ENCODE assay signal across 8 mouse cellular contexts in the genomic region with DNA sequence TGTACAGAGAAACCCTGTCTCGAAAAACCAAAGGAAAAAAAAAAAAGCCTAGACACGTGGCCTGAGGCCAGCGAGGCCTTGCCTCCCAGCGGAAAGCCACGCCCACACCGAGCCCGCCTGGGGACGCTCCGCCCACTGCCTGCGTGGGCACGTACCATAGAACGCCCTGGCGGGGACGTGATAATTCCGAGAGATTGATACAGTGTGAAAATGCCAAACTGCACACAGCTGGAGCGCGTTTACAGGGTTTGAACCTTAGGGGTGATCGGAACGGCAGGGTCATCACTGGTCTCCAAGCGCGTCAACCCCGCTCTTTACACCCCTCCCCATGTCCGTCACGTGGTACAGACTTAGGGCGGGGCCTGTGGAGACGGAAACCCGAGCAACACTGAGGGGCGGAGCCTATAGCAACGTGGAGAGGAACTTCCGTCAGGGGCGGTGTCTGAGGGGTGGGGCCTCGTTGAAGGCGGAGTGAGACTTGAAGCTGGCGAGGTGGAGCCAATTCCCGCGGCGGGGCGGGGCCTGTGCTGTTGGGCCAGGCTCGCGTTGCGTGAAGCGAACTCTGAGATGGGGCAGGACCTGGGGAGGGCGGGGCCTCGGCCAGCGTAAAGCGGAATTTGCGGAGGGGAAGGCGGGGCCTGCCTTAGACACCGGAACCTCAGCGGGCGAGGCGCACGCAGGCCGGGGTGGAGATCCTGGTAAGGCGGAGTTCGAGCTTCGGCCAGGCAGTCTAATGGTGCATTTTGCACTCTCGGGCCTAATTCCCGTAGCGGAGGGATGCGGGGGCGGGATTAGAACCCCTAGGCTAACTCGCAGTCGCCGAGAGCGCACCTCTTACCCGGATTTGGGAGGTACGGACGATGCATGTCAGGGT. TPM values are rescaled to one million over a fixed set of nuclear protein-coding genes. Genes with fewer than 3 reads are reported as not detected.
DNase-seq lines count a peak whose midpoint lies in the region; ATAC-seq and TF ChIP-seq lines count a peak whose summit lies in the region.

TSS of gene Brat1 (plus strand) at position 634 of the 874 bp plus-strand sequence.

- TF ChIP-seq POLR2A in testis, adult 2 months (IDR thresholded peaks at IDR 0.05; ENCODE audit: control insufficient read depth, low read depth, low read length) = peak; percentile 78

- peak; percentile 100 for DNase-seq in c-Kit-positive CD71-positive TER-119-positive erythroid progenitor cells, embryonic 14.5 days (ENCODE audit: low spot score)
- peak; percentile 100 for DNase-seq in heart, postnatal 0 days (ENCODE audit: low spot score)
- peak; percentile 100 for DNase-seq in kidney, postnatal 4 days

- H3K9me3 ChIP-seq in E14TG2a.4 (ENCODE audit: low read length) = no peaks in the 10 kb centered on the region
- H3K9me3 ChIP-seq in forebrain, embryonic 12.5 days = no peaks in the 10 kb centered on the region
- H3K9me3 ChIP-seq in heart, postnatal 0 days (replicated peaks; ENCODE audit: control insufficient read depth, low read length) = no peaks in the 10 kb centered on the region
- H3K9me3 ChIP-seq in liver, embryonic 16.5 days (replicated peaks; ENCODE audit: control insufficient read depth, low read length) = no peaks in the 10 kb centered on the region
- H3K9me3 ChIP-seq in neural tube, embryonic 13.5 days = no peaks in the 10 kb centered on the region

- peak; percentile 92 for ATAC-seq in forebrain, embryonic 12.5 days (ENCODE audit: low FRiP score)
- peak; percentile 93 for ATAC-seq in heart, postnatal 0 days (ENCODE audit: insufficient read depth, low read depth)
- ATAC-seq in liver, embryonic 16.5 days (ENCODE audit: low read depth) = peak; percentile 89
- peak; percentile 94 for ATAC-seq in neural tube, embryonic 13.5 days (ENCODE audit: low read depth)

- H3K9ac ChIP-seq in forebrain, embryonic 12.5 days = peak within 1 kb of the TSS; percentile 69
- H3K9ac ChIP-seq in heart, postnatal 0 days (replicated peaks; ENCODE audit: low read depth, low read length) = peak within 1 kb of the TSS; percentile 79
- H3K9ac ChIP-seq in liver, embryonic 16.5 days (ENCODE audit: low read depth, low read length) = peak within 1 kb of the TSS; percentile 69
- peak within 1 kb of the TSS; percentile 87 for H3K9ac ChIP-seq in neural tube, embryonic 13.5 days

- H3K4me1 ChIP-seq in E14TG2a.4 (replicated peaks; ENCODE audit: low read depth, low read length) = peaks cover 53% of the 10 kb centered on the region
- H3K4me1 ChIP-seq in forebrain, embryonic 12.5 days = peaks cover 35% of the 10 kb centered on the region
- H3K4me1 ChIP-seq in heart, postnatal 0 days (ENCODE audit: control insufficient read depth, insufficient read depth) = peaks cover 16% of the 10 kb centered on the region
- peaks cover 44% of the 10 kb centered on the region for H3K4me1 ChIP-seq in liver, embryonic 16.5 days (ENCODE audit: control insufficient read depth, low read depth, low read length)
- H3K4me1 ChIP-seq in neural tube, embryonic 13.5 days (replicated peaks) = peaks cover 54% of the 10 kb centered on the region
- H3K4me1 ChIP-seq in testis, adult 2 months (ENCODE audit: control insufficient read depth, insufficient read depth, low read length) = peaks cover 22% of the 10 kb centered on the region

- peak within 1 kb of the TSS; percentile 87 for H3K27ac ChIP-seq in forebrain, embryonic 12.5 days
- H3K27ac ChIP-seq in heart, postnatal 0 days (ENCODE audit: low read depth) = peak within 1 kb of the TSS; percentile 80
- peak within 1 kb of the TSS; percentile 91 for H3K27ac ChIP-seq in liver, embryonic 16.5 days (ENCODE audit: low read length)
- peak within 1 kb of the TSS; percentile 89 for H3K27ac ChIP-seq in neural tube, embryonic 13.5 days (replicated peaks)
- peak within 1 kb of the TSS; percentile 99 for H3K27ac ChIP-seq in testis, adult 2 months (ENCODE audit: control insufficient read depth, insufficient read depth, low read depth, low read length)

- H3K27me3 ChIP-seq in E14TG2a.4 (ENCODE audit: insufficient read depth, low read length) = peaks cover 7% of the 10 kb centered on the region; the same call in 1 of the 2 replicates
- H3K27me3 ChIP-seq in forebrain, embryonic 12.5 days = no peaks in the 10 kb centered on the region
- H3K27me3 ChIP-seq in heart, postnatal 0 days (ENCODE audit: control insufficient read depth, insufficient read depth, low read length) = no peaks in the 10 kb centered on the region
- no peaks in the 10 kb centered on the region for H3K27me3 ChIP-seq in liver, embryonic 16.5 days (ENCODE audit: control insufficient read depth, insufficient read depth, low read depth, low read length)
- no peaks in the 10 kb centered on the region for H3K27me3 ChIP-seq in neural tube, embryonic 13.5 days
- H3K27me3 ChIP-seq in testis, adult 2 months (ENCODE audit: control insufficient read depth, insufficient read depth, low read length) = no peaks in the 10 kb centered on the region

- H3K36me3 ChIP-seq in E14TG2a.4 (ENCODE audit: insufficient read depth, low read length) = peaks cover 31% of the 10 kb centered on the region
- H3K36me3 ChIP-seq in forebrain, embryonic 12.5 days (replicated peaks) = peaks cover 6% of the 10 kb centered on the region; the same call in 1 of the 2 replicates
- peaks cover 12% of the 10 kb centered on the region; the same call in 1 of the 2 replicates for H3K36me3 ChIP-seq in heart, postnatal 0 days (replicated peaks; ENCODE audit: control insufficient read depth, insufficient read depth, low read length)
- 0 out of 2 replicates have a peak, but pooled peaks cover 2% of the 10 kb centered on the region for H3K36me3 ChIP-seq in liver, embryonic 16.5 days (ENCODE audit: control insufficient read depth, insufficient read depth)
- peaks cover 18% of the 10 kb centered on the region for H3K36me3 ChIP-seq in neural tube, embryonic 13.5 days
- H3K36me3 ChIP-seq in testis, adult 2 months (ENCODE audit: control insufficient read depth, insufficient read depth, low read length) = no peaks in the 10 kb centered on the region

- H3K4me2 ChIP-seq in forebrain, embryonic 12.5 days = peak within 1 kb of the TSS; percentile 78
- H3K4me2 ChIP-seq in heart, postnatal 0 days (ENCODE audit: low read depth, low read length) = peak within 1 kb of the TSS; percentile 81
- peak within 1 kb of the TSS; percentile 85 for H3K4me2 ChIP-seq in liver, embryonic 16.5 days (ENCODE audit: low read depth, low read length)
- peak within 1 kb of the TSS; percentile 87 for H3K4me2 ChIP-seq in neural tube, embryonic 13.5 days

- TF ChIP-seq EP300 in heart, postnatal 0 days (IDR thresholded peaks at IDR 0.05; ENCODE audit: low read depth) = peak; percentile 13; the same call in 1 of the 2 replicates

- H3K4me3 ChIP-seq in E14TG2a.4 (replicated peaks; ENCODE audit: low read length) = peak within 1 kb of the TSS; percentile 94
- H3K4me3 ChIP-seq in forebrain, embryonic 12.5 days (replicated peaks) = peak within 1 kb of the TSS; percentile 62
- H3K4me3 ChIP-seq in heart, postnatal 0 days (ENCODE audit: low read depth, low read length) = peak within 1 kb of the TSS; percentile 61
- H3K4me3 ChIP-seq in liver, embryonic 16.5 days (ENCODE audit: low read depth, low read length) = peak within 1 kb of the TSS; percentile 62
- peak within 1 kb of the TSS; percentile 68 for H3K4me3 ChIP-seq in neural tube, embryonic 13.5 days
- H3K4me3 ChIP-seq in testis, adult 2 months (ENCODE audit: control insufficient read depth, low read depth, low read length) = peak within 1 kb of the TSS; percentile 95

- TF ChIP-seq CTCF in E14TG2a.4 (conservative IDR thresholded peaks at IDR 0.05; ENCODE audit: low read length) = no peak
- TF ChIP-seq CTCF in heart, postnatal 0 days (IDR thresholded peaks at IDR 0.05; ENCODE audit: low read depth) = no peak
- TF ChIP-seq CTCF in testis, adult 2 months (IDR thresholded peaks at IDR 0.05; ENCODE audit: control insufficient read depth, insufficient read depth, insufficient replicate concordance, low read depth, low read length) = peak; percentile 16; the same call in 1 of the 2 replicates

- under 1% methylated on average over 68 of the region's 69 CpGs for WGBS in forebrain, embryonic 12.5 days
- under 1% methylated on average over 68 of the region's 69 CpGs for WGBS in heart, postnatal 0 days
- under 1% methylated on average over 69 of the region's 69 CpGs for WGBS in liver, embryonic 16.5 days (ENCODE audit: insufficient replicate concordance)
- under 1% methylated on average over 67 of the region's 69 CpGs for WGBS in neural tube, embryonic 13.5 days

RNA-seq across cellular contexts. Expression of gene Brat1, which starts in this region (rescaled TPM):
- polyA plus RNA-seq in forebrain, embryonic 12.5 days (2016; fragmentation: Nextera tagmentation; extraction: Ambion mirVana) = 20.5 and 24.0 TPM in 2 replicates
- 19.3 and 25.0 TPM in 2 replicates for total RNA-seq in heart, postnatal 0 days (2014; rRNA removed; ENCODE audit: low replicate concordance)
- 9.5 and 10.6 TPM in 2 replicates for polyA plus RNA-seq in heart, postnatal 0 days (2015; fragmentation: Nextera tagmentation; extraction: Ambion mirVana)
- polyA plus RNA-seq in liver, embryonic 16.5 days (2015; fragmentation: Nextera tagmentation; extraction: Ambion mirVana) = 7.2 and 7.8 TPM in 2 replicates
- 23.5 and 25.8 TPM in 2 replicates for polyA plus RNA-seq in neural tube, embryonic 13.5 days (2015; fragmentation: Nextera tagmentation; extraction: Ambion mirVana)
- polyA plus RNA-seq in testis, adult 2 months (2012; rRNA removed) = 22.5 and 23.3 TPM in 2 replicates

Comparison
In these comparisons a context has a peak if more than half of its experiments do, and no peak if none do; other contexts are left out.
1. Peak in every context shown above with its lines: DNase-seq, ATAC-seq, H3K4me3 ChIP-seq and H3K27ac ChIP-seq.